Mouse (Mus musculus): ENCODE results near the gene Gm36176.
A peak's percentile ranks its signal among the peaks of the same experiment; 100 is the strongest.

The Gm36176 gene

GRCm38 (mm10) chr10:77880305-77880704 lies 33.7 kb downstream of the Gm36176 start:
- no peak for DNase-seq (ENCODE audit: low read depth, low spot score)

GRCm38 (mm10) chr10:77882553-77882952 lies 36.0 kb downstream of the Gm36176 start:
- no peak for DNase-seq (ENCODE audit: low read depth, low spot score)

GRCm38 (mm10) chr10:77886007-77886747 lies 39.6 kb downstream of the Gm36176 start:
- peak; percentile 43 for DNase-seq (ENCODE audit: low read depth, low spot score)

GRCm38 (mm10) chr10:77890987-77891565 lies 44.5 kb downstream of the Gm36176 start:
- no peak for DNase-seq (ENCODE audit: low read depth, low spot score)

- DNase-seq (ENCODE audit: low read depth, low spot score), result no peak
Observed at GRCm38 (mm10) chr10:77895562-77895961, 49.0 kb downstream of the Gm36176 start.

Data from forelimb bud, embryonic 11.5 days (tissue).